Mouse (Mus musculus) testis, adult 2 months (tissue): ENCODE measurements at regions not wholly inside any gene's neighbourhood (a gene's known extent, or its start where the extent isn't known, plus 50 kb on each side); places are given as distances from the start of the nearest gene placed in this dataset.

Experiments used
- H3K27ac ChIP-seq: fragments of 200-500 bp; 2 replicates; pipeline ENCODE4 v1.5.1; 2012; ENCODE audit warnings: low read depth, low read length; ENCODE audit not compliant: control insufficient read depth, insufficient read depth
- H3K27me3 ChIP-seq: fragments of 200-500 bp; 2 replicates; pipeline ENCODE4 v1.6.1; 2012; ENCODE audit warnings: mild to moderate bottlenecking, low read length, moderate library complexity; ENCODE audit not compliant: control insufficient read depth, insufficient read depth
- H3K36me3 ChIP-seq: fragments of 200-500 bp; 2 replicates; pipeline ENCODE4 v1.6.1; 2012; ENCODE audit warnings: mild to moderate bottlenecking, low read length; ENCODE audit not compliant: control insufficient read depth, insufficient read depth
- H3K4me1 ChIP-seq: fragments of 200-500 bp; 2 replicates; pipeline ENCODE4 v1.6.1; 2012; ENCODE audit warnings: low read length; ENCODE audit not compliant: control insufficient read depth, insufficient read depth
- H3K4me3 ChIP-seq: fragments of 200-500 bp; 2 replicates; pipeline ENCODE4 v1.5.1; 2012; ENCODE audit warnings: low read depth, mild to moderate bottlenecking, low read length, moderate library complexity, mixed read lengths; ENCODE audit not compliant: control insufficient read depth
- CTCF ChIP-seq: fragments of 200-500 bp; IDR thresholded peaks from 2 replicates; pipeline ENCODE4 v1.5.1; 2012; ENCODE audit warnings: low read depth, mild to moderate bottlenecking, inconsistent platforms, low read length, moderate library complexity; ENCODE audit not compliant: control insufficient read depth, insufficient read depth, insufficient replicate concordance
- POLR2A ChIP-seq: fragments of 200-500 bp; IDR thresholded peaks from 2 replicates; pipeline ENCODE4 v1.6.1; 2012; ENCODE audit warnings: low read depth, mild to moderate bottlenecking, inconsistent platforms, low read length, moderate library complexity; ENCODE audit not compliant: control insufficient read depth

- Histone ChIP-seq H3K27me3 (no peaks in the 10 kb centered on the region), H3K4me1 (no peaks in the 10 kb centered on the region), H3K27ac (no peak overlapping the region), H3K4me3 (no peak overlapping the region), H3K36me3 (no peaks in the 10 kb centered on the region)
- TF ChIP-seq POLR2A, result no peak
- no peak for TF ChIP-seq CTCF
Measured at GRCm38 (mm10) chr2:74063777-74064176, 152.7 kb upstream of the Atp5g3 start.

- Histone ChIP-seq H3K4me3 (no peak overlapping the region), H3K36me3 (no peaks in the 10 kb centered on the region), H3K4me1 (no peaks in the 10 kb centered on the region), H3K27ac (no peak overlapping the region), H3K27me3 (no peaks in the 10 kb centered on the region)
- TF ChIP-seq CTCF, result no peak
- TF ChIP-seq POLR2A, result no peak
Measured at GRCm38 (mm10) chr2:74063302-74063701, 152.2 kb upstream of the Atp5g3 start.

GRCm38 (mm10) chr2:74042430-74042829 lies 131.3 kb upstream of the Atp5g3 start:
- no peak for TF ChIP-seq CTCF
- TF ChIP-seq POLR2A, result no peak
- Histone ChIP-seq H3K36me3 (no peaks in the 10 kb centered on the region), H3K4me3 (no peak overlapping the region), H3K27me3 (no peaks in the 10 kb centered on the region), H3K4me1 (no peaks in the 10 kb centered on the region), H3K27ac (no peak overlapping the region)

GRCm38 (mm10) chr2:74039580-74039979 lies 128.5 kb upstream of the Atp5g3 start:
- Histone ChIP-seq H3K27me3 (no peaks in the 10 kb centered on the region), H3K27ac (no peak overlapping the region), H3K4me3 (no peak overlapping the region), H3K36me3 (no peaks in the 10 kb centered on the region), H3K4me1 (0 out of 2 replicates have a peak, but pooled peaks cover 2% of the 10 kb centered on the region)
- TF ChIP-seq POLR2A, result no peak
- no peak for TF ChIP-seq CTCF

GRCm38 (mm10) chr2:74036043-74036442 lies 124.9 kb upstream of the Atp5g3 start:
- no peak overlapping the region for H3K4me3 ChIP-seq
- no peak overlapping the region for H3K27ac ChIP-seq
- H3K36me3 ChIP-seq, result no peaks in the 10 kb centered on the region
- H3K4me1 ChIP-seq, result 0 out of 2 replicates have a peak, but pooled peaks cover 2% of the 10 kb centered on the region
- no peaks in the 10 kb centered on the region for H3K27me3 ChIP-seq
- TF ChIP-seq POLR2A (no peak), CTCF (no peak)

GRCm38 (mm10) chr2:74032177-74033021 lies 121.3 kb upstream of the Atp5g3 start:
- Histone ChIP-seq H3K4me3 (no peak overlapping the region), H3K4me1 (0 out of 2 replicates have a peak, but pooled peaks cover 2% of the 10 kb centered on the region), H3K27me3 (no peaks in the 10 kb centered on the region), H3K27ac (no peak overlapping the region), H3K36me3 (no peaks in the 10 kb centered on the region)
- no peak for TF ChIP-seq CTCF
- TF ChIP-seq POLR2A, result no peak

GRCm38 (mm10) chr2:74029938-74030337 lies 118.8 kb upstream of the Atp5g3 start:
- Histone ChIP-seq H3K27ac (no peak overlapping the region), H3K27me3 (no peaks in the 10 kb centered on the region), H3K4me1 (no peaks in the 10 kb centered on the region), H3K4me3 (no peak overlapping the region), H3K36me3 (no peaks in the 10 kb centered on the region)
- TF ChIP-seq CTCF (no peak), POLR2A (no peak)
